Mouse (Mus musculus) 3134 (cell line): Measurements from ENCODE around the gene Zfp109.
"Not testable (repeated sequence)": the region's sequence is repeated elsewhere in the genome, so short reads cannot be mapped to it uniquely, and the experiment has no call there.

ENCODE experiments used
- DNase-seq: peaks from one replicate; pipeline ENCODE4 v3.0.0-alpha.2; 2011; ENCODE audit warnings: low spot score; ENCODE audit not compliant: insufficient read length; ENCODE audit errors: extremely low read depth

Zfp109 gene

GRCm38 (mm10) chr7:24237040-24237791 is at the start of gene Zfp109:
Zfp109 (minus strand) TSS chr7:24237560.
- DNase-seq: peak; percentile 56

GRCm38 (mm10) chr7:24286916-24287315 is 49.6 kb upstream of the Zfp109 start:
- DNase-seq: no peak

- DNase-seq: no peak
Observed at GRCm38 (mm10) chr7:24286090-24286489, 48.7 kb upstream of the Zfp109 start.

- DNase-seq: no peak
Observed at GRCm38 (mm10) chr7:24280858-24281145, 43.4 kb upstream of the Zfp109 start.

GRCm38 (mm10) chr7:24280031-24280857 is 42.9 kb upstream of the Zfp109 start:
- no peak for DNase-seq

- DNase-seq: not testable (repeated sequence)
Observed at GRCm38 (mm10) chr7:24278771-24279170, 41.4 kb upstream of the Zfp109 start.

- DNase-seq: no peak
Observed at GRCm38 (mm10) chr7:24274456-24274855, 37.1 kb upstream of the Zfp109 start.

- DNase-seq: no peak
Observed at GRCm38 (mm10) chr7:24271191-24271590, 33.8 kb upstream of the Zfp109 start.

- peak; percentile 75 for DNase-seq
Observed at GRCm38 (mm10) chr7:24270288-24270672, 32.9 kb upstream of the Zfp109 start, which contains the start of gene Zfp93. Zfp93 (plus strand) TSS chr7:24270420.

- no peak for DNase-seq
Observed at GRCm38 (mm10) chr7:24269667-24270287, 32.4 kb upstream of the Zfp109 start.

GRCm38 (mm10) chr7:24269256-24269655 is 31.9 kb upstream of the Zfp109 start:
- DNase-seq: no peak

- DNase-seq: no peak
Observed at GRCm38 (mm10) chr7:24268176-24269155, 31.1 kb upstream of the Zfp109 start.

GRCm38 (mm10) chr7:24260000-24260312 is 22.6 kb upstream of the Zfp109 start:
- DNase-seq: no peak

- DNase-seq: no peak
Observed at GRCm38 (mm10) chr7:24259306-24259999, 22.1 kb upstream of the Zfp109 start.

- peak; percentile 45 for DNase-seq
Observed at GRCm38 (mm10) chr7:24254633-24255474, 17.5 kb upstream of the Zfp109 start, which contains the start of gene Zfp108. Zfp108 (plus strand) TSS chr7:24254794.

GRCm38 (mm10) chr7:24253779-24254615 is 16.6 kb upstream of the Zfp109 start:
- no peak for DNase-seq

GRCm38 (mm10) chr7:24211343-24211742 is 26.0 kb downstream of the Zfp109 start, which contains the start of gene Zfp111:
Zfp111 (minus strand) TSS chr7:24211443.
- no peak for DNase-seq

GRCm38 (mm10) chr7:24210296-24210695 is 27.1 kb downstream of the Zfp109 start:
- DNase-seq: no peak
